Mouse (Mus musculus): ENCODE results near the gene R3hdm2. TPM values are rescaled to one million over a fixed set of nuclear protein-coding genes. Genes with fewer than 3 reads are reported as not detected.

The R3hdm2 gene
- polyA plus RNA-seq (2017; shearing (Covaris generic)) = 10 to 100 TPM; 11.8 to 17.6 (median 12.0) TPM

GRCm38 (mm10) chr10:127380251-127380691 lies at the start of gene R3hdm2:
TSS of gene R3hdm2 (plus strand) at chr10:127380327.
- peak; percentile 97 for ATAC-seq

GRCm38 (mm10) chr10:127332211-127332874 lies 47.8 kb upstream of the R3hdm2 start:
- no peak for ATAC-seq

- no peak for ATAC-seq
These were observed 47.0 kb upstream of the R3hdm2 start for GRCm38 (mm10) chr10:127333152-127333551.

- no peak for ATAC-seq
These were observed 44.9 kb upstream of the R3hdm2 start for GRCm38 (mm10) chr10:127335271-127335670.

- no peak for ATAC-seq
These were observed 43.2 kb upstream of the R3hdm2 start for GRCm38 (mm10) chr10:127336952-127337351.

GRCm38 (mm10) chr10:127337536-127338099 lies 42.5 kb upstream of the R3hdm2 start:
- peak; percentile 33 for ATAC-seq

- ATAC-seq = peak; percentile 92
These were observed 41.0 kb upstream of the R3hdm2 start for GRCm38 (mm10) chr10:127338930-127339682.

GRCm38 (mm10) chr10:127339683-127340576 lies 40.2 kb upstream of the R3hdm2 start:
- ATAC-seq = no peak

GRCm38 (mm10) chr10:127340577-127341359 lies 39.4 kb upstream of the R3hdm2 start:
- ATAC-seq = no peak

- ATAC-seq = no peak
These were observed 38.8 kb upstream of the R3hdm2 start for GRCm38 (mm10) chr10:127341360-127341690.

- ATAC-seq = peak; percentile 63
These were observed 38.1 kb upstream of the R3hdm2 start, which contains the start of gene Gli1 for GRCm38 (mm10) chr10:127341891-127342639. TSS of gene Gli1 (minus strand) at chr10:127341974.

- no peak for ATAC-seq
These were observed 37.1 kb upstream of the R3hdm2 start for GRCm38 (mm10) chr10:127343029-127343428.

GRCm38 (mm10) chr10:127346173-127346572 lies 34.0 kb upstream of the R3hdm2 start:
- no peak for ATAC-seq

- ATAC-seq = no peak
These were observed 31.2 kb upstream of the R3hdm2 start for GRCm38 (mm10) chr10:127348957-127349356.

GRCm38 (mm10) chr10:127349810-127350209 lies 30.3 kb upstream of the R3hdm2 start:
- ATAC-seq = no peak

- peak; percentile 99 for ATAC-seq
These were observed 29.4 kb upstream of the R3hdm2 start for GRCm38 (mm10) chr10:127350594-127351284.

- no peak for ATAC-seq
These were observed 28.9 kb upstream of the R3hdm2 start for GRCm38 (mm10) chr10:127351285-127351595.

- no peak for ATAC-seq
These were observed 28.4 kb upstream of the R3hdm2 start for GRCm38 (mm10) chr10:127351719-127352118.

GRCm38 (mm10) chr10:127352187-127352586 lies 27.9 kb upstream of the R3hdm2 start:
- no peak for ATAC-seq

GRCm38 (mm10) chr10:127352766-127353165 lies 27.4 kb upstream of the R3hdm2 start:
- no peak for ATAC-seq

Data from inflammation-experienced regulatory T-cells, adult 6 months (primary cell).